Mouse (Mus musculus): ENCODE measurements around the gene Ccdc149. TPM values are rescaled to one million over a fixed set of nuclear protein-coding genes. Genes with fewer than 3 reads are reported as not detected.

The Ccdc149 gene
- 3.9 and 5.5 TPM in 2 replicates for total RNA-seq (2021)
- long read RNA-seq, experiment 1, partial matches to known transcripts, result 1 of 8 reads
- long read RNA-seq, experiment 1, other reads (novel, unspliced or antisense), result 3 of 8 reads
- long read RNA-seq, experiment 2, partial matches to known transcripts, result 0 of 3 reads
- long read RNA-seq, experiment 2, other reads (novel, unspliced or antisense), result 2 of 3 reads

- DNase-seq, result peak; percentile 81
Measured at GRCm38 (mm10) chr5:52470991-52471801, at the start of gene Ccdc149. Ccdc149 (minus strand) TSS chr5:52471521.

DNA sequence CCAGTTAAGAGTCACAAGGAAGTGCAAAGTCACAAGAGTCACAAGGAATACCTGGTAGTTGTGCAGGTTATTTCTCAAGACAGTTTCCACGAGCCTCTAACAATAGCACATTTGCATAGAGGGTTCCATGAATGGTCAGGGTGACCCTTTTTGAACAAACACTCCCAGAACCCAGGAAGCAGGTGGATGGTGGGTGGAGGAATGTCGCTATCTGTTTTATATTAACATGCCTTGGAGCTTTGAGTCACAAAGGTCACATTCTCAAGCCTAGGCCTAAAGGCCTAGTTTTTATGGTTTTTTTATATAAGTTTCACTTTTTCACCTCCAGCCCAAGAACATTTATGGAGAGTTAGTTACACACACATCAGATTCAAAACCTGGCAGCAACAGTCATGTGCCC lies 48.6 kb upstream of the Ccdc149 start:
- DNase-seq, result no peak

- peak; percentile 11 for DNase-seq
Measured at GRCm38 (mm10) chr5:52516072-52516476, 44.8 kb upstream of the Ccdc149 start.

DNA sequence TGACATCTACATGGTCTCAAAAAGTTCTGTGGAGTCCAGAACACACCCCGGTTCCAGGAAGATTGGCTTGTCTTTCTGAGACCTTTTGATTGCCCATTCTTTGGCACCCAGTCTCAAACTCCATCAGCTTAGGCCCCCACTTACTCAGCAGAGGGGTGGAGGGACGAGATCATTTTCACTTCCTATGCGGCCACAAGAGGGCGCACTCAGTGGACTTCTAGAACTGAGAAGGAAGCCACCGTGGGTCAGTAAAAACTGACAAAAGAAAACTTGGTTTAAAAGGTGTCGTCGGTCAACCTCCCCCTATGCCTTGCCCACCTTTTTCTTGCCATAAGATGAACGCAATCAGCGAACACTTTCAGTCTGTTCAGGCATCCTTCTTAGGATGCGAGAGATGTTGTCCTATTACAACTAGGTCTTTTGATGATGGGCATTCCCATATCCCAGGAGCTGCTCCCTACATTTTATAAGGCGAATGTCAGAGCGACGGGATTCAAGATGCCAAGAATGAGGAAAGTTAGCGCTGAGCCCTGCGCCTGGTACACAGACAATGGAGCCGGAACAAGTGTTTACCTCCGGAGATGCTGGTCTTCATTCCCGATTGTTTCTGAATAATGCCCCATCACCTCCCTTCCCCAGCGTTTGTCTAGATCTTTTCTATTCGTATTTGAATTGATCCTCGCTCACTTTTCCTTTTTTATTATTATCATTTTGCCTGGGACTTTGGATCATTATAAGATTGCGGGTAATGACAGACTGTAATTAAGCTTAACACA lies 44.1 kb upstream of the Ccdc149 start:
- DNase-seq, result peak; percentile 81

DNA sequence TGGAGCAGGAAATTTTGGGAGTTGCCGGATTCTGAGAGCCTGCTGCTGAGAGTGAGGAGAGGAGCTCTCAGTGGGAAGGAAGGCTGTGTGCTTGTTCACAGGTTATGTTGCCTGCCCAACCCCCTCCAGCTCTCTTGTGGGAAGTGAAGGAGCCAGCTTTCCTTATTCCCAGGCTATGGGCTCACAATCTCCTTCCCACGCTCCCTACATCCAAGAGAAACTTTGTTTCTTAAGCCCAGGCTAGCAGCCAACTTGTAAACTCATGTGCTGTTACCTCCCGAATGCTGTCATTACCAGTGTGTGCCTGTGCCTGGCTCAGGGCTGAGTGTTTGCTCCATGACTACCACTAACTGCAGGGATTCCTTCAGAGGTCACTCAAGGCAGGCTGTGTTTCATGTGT lies 39.8 kb upstream of the Ccdc149 start:
- DNase-seq, result no peak

- no peak for DNase-seq
Measured at GRCm38 (mm10) chr5:52509416-52509815, 38.1 kb upstream of the Ccdc149 start.

DNA sequence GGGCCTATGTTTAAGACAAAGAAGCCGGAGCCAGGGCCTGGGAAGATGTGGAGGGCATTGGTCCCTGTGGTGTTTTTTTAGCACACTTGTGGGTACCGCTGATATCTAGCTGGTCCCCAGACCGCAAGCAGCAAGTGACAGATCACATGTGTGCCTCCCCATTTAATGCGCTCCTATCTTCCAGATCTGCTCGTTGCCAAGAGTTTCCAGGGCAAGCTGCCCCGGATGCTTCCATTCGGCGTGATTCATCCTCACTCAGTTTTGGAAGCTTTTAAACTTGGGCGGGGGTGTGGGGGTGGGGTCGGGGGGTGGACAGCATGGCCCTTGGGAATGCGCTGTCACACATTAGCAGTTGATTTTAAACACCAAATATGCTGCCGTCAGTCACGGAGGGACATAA lies 33.3 kb upstream of the Ccdc149 start:
- no peak for DNase-seq

- DNase-seq, result no peak
Measured at GRCm38 (mm10) chr5:52504148-52504547, 32.8 kb upstream of the Ccdc149 start.

GRCm38 (mm10) chr5:52495671-52496070 lies 24.4 kb upstream of the Ccdc149 start:
- DNase-seq, result no peak

DNA sequence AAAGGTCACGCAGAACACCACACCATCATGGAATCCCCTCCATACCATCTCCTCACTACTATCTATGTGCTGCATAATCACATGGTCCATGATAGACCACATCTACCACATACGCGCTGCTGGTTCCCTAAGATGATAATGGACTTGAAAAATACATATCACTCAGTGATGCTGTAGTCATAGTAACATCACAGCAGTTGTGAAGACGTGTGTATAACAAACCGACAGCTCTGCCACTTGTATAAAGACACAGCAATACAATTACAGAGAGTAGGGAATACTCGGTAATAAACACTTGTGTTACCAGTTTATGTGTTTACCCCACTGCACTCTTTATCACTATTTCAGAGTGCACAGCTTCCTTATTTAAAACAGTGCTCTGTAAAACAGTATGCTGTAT lies 20.2 kb upstream of the Ccdc149 start:
- DNase-seq, result no peak

- no peak for DNase-seq
Measured at GRCm38 (mm10) chr5:52487559-52488430, 16.5 kb upstream of the Ccdc149 start.

DNA sequence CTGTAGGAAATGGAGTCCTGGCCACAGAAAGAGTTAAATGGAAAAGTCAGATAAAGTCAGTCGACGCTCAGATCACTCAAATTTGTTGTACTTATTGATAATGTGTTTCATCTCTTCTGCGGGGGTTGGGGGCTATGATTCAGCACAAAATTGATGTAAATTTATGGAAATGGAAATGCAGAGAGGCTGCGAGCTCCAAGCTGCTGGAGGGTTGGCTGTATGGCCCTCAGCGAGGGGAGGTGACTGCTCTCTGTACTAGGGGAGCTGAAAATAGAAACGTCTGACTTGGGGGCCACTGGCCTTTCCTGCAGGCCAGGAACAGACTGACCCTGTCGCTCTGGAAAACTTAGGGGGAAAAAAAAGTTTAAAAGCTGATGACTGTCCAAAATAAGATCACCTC lies 5.5 kb upstream of the Ccdc149 start:
- DNase-seq, result no peak

DNA sequence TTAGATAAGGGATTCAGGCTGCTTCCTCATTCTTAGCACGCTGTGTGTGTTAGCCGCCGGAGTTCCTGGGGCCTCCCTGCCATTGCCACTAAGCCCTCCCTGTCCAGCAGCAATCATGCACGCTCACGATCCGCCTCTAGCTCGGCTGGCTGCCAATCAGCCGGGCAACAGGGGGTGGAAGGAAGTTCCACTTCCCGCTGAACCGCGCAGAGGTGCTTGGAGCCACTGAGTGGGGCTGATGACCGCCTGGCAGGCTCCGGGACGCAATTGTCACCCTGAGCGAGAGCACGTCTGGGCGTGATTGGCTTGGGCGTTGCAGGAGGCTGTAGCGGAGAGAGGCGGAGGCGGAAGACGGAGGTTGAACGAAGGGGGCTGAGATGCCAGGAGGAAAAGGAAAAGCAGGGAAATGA lies 5.0 kb upstream of the Ccdc149 start:
- peak; percentile 93 for DNase-seq

DNA sequence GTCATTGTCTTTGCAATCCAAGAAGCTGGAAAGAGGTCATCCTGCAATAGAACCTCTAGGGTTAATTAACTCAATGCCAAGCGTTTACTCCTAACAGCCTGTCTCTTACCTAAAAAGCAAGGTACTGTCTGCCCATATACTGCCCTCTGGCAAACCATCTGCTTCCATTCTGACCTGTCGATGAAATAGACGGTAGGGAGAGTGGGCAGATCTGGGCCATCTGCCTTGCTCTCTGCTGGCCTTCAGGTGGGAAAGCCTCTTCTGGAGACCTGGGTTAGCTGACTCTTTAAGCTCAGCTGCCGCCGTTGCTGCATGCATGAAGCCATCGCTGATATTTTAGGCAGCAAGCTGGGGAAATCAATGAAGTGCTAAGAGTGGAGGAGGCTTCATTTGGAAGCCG lies 2.7 kb upstream of the Ccdc149 start:
- DNase-seq, result no peak

DNA sequence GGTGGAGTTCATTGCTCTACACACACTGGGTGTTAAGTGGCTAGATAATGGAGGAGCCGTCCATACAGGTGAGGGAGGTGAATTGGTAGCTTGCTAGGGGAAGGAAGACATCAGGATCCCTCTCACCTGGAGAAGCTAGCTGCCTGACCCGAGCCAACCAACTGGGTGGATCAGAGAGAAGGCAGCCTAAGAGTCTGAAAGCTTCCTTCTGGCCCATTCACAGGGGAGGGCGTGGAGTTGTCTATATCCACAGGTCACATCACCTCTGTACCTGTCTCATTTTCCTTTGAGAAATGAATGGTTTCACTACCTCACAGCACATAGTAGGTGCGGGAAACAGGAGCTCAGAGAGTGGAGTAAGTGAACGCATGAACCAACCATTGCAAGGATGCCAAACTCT lies 770 bp downstream of the Ccdc149 start:
- no peak for DNase-seq

DNA sequence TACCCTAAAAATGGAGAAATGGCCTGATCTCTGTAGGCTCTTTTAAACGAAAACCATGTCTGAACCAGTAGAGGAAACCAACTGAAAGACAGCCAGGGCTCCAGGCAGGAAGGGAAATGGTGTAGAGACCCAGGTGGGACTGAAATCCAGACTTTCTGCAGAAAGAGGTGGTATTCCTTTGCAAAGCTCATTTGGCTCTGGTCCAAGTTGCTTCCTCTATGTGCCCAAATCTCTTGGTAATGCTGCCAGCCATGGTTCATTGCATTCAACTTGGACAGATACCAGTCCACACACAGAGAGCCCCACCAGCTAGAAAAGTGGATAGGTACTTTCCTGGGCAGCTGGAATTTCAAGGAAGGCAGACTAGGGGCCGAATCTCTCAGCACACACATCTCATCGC lies 3.5 kb downstream of the Ccdc149 start:
- DNase-seq, result no peak

- no peak for DNase-seq
Measured at GRCm38 (mm10) chr5:52462447-52462846, 8.9 kb downstream of the Ccdc149 start.

DNA sequence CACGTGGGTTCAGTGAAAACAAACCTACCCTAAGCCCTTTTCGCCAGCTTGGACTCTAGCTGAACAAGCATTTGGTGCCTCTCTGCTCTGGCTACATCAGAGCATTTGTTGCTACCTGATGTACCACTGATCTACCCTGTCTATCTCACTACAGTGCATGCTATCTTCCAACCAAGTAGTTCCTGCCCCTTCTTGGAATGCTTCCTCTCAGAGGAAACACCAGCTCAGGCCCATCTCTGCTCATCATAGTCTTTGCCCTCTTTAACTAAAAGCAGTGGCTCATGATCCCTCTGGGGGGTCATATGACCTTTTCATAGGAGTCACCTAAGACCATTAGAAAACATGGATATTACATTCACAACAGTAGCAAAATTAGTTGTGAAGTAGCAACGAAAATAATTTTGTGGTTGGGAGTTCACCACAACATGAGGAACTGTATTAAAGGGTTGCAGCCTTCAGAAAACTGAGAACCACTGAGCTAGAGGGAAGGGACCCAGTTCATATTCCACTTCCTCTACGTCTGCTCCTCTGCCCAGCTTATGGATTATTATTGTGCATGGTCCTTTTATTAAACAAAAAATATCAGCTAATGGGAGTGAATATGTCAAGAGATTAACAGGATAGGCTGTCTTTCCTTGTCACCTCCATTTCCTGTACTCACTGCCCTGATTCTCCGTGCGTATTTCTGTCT lies 9.7 kb downstream of the Ccdc149 start:
- no peak for DNase-seq

DNA sequence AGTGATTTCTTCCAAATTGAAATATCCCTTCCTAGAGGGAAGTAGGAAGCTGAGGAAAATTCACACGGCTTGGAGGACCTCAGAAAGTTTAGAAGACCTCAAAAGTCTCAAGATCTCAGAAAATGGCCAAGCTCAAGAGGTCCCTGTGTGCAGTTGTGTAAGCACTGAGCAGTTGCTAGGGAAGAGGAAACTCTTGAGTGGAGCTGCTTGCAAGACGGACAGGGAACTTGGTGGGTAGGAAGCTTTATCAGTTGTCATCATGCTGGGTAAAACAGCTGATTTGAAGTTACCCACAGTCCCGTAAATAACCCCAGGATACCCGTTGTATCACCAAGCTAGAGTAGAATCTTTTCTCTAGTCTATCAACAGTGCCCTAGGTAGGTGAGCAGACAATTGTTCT lies 12.0 kb downstream of the Ccdc149 start:
- DNase-seq, result no peak

- DNase-seq, result no peak
Measured at GRCm38 (mm10) chr5:52457154-52457553, 14.2 kb downstream of the Ccdc149 start.

DNA sequence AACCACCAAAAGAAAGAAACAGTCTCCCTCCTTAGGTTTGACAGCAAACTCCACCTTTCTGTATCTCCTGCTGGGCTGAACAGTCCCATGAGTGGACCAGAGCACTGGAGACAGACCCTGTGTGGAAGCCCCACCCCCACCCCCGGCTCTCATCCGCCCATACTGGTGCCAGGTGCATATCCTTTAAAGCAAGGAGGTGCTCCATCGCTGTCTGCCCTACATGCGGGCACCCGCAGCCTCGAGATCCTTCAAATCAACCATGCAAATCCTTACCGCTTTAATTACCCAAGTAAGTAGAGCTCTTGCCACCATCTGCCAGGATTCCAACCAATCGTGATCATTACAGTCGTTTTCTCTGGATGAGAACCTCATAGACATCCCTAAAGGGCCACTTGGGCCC lies 20.5 kb downstream of the Ccdc149 start:
- no peak for DNase-seq

DNA sequence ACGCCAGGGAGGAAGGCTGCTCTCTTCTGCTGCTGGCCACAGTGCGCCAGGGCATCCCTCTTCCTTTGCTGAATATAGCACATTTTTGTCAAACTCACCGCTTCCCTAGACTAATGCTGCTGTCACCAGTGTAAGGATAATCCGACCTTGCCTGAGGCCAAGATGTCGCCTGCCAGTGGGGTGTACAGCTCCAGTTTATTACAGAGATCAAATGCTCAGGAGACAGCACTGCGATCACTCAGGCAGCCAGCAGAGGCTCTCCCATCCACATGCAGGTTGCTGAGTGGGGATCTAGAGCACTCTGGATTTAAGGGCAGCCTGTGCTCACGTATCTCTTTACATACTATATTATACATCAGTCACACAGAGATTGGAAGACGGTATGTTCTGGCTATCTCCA lies 22.1 kb downstream of the Ccdc149 start:
- no peak for DNase-seq

All from adrenal gland, postnatal 14 days (tissue).